Mouse (Mus musculus) brain, embryonic 18.5 days (tissue): ENCODE measurements around the gene Eif2ak3.
A peak's percentile ranks its signal among the peaks of the same experiment; 100 is the strongest.
"Not testable (repeated sequence)": the region's sequence is repeated elsewhere in the genome, so short reads cannot be mapped to it uniquely, and the experiment has no call there.

ENCODE experiments used
- DNase-seq: peaks from one replicate; pipeline ENCODE4 v3.0.0-alpha.2; 2012; ENCODE audit warnings: low read depth, low spot score

Gene Eif2ak3

DNA sequence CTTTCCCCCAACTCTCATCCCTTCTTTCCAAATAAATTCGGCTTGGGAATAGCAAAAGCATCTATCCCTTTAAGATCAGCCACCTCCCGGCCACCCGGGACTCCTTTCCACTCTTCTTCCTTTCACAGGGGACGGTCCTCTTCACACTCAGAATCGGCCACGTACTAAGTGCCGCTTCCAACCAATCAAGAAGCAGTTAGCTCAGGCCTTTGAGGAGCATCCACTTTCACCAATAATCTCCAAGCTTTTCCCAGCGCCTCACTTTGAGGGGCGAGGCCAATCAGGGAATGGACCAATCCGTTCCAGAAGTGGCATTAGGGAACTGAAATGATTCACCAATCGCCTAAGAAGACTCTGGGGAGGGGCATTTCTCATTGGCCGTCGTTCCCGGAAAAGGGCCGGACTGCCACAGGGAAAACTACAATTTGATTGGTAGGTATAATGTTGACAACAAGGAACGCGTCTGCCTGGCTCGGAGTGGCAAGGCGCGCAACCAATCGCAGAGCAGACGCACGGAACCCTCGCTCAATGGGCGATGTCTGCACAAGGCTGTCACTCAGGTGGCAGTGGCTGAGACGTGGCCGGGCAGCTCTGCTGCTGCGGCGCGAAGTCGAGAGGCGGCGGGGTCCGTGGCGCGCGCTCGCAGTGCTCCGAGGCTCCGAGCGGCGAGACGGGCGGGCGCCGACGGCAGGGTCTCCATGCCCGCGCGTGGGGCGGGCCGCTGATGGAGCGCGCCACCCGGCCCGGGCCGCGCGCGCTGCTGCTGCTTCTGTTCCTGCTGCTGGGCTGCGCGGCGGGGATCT is at the start of gene Eif2ak3:
Gene Eif2ak3, plus strand, starts transcription at position 514 of the 803 bp plus-strand sequence.
- DNase-seq = peak; percentile 100

- DNase-seq = no peak
These were observed 47.4 kb upstream of the Eif2ak3 start for GRCm38 (mm10) chr6:70796940-70797339.

DNA sequence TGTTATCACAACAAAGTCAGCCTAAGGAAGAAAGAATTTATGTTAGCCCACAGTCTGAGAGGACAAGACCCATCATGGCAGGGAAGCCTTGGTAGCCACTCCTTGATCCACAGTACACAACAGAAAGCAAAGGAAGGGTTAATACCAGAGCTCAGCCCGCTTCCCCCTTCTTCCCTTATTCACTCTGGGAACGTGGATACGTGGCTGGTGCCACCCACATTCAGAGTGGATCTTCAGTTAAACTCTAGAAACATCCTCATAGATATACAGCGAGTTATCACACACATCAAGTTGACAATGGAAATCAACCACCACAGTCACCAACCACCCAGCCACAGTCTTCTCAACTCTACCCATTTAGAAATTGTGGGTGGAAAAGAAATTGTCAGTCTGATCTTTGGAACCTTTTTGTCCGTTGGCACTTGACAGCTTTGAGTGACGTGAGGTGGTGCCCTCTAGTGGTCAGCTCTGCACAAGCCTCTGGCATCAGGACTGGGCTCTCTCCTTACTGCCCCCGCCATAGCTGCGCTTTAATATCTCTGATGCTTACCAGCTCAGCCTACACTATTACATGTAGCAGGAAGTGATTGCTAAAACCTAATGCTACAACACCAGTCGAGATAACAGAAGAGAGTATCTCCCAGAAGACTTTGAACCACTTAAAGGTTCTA is 46.6 kb upstream of the Eif2ak3 start:
- DNase-seq = no peak

- DNase-seq = peak; percentile 16
These were observed 39.7 kb upstream of the Eif2ak3 start for GRCm38 (mm10) chr6:70804632-70805031.

DNA sequence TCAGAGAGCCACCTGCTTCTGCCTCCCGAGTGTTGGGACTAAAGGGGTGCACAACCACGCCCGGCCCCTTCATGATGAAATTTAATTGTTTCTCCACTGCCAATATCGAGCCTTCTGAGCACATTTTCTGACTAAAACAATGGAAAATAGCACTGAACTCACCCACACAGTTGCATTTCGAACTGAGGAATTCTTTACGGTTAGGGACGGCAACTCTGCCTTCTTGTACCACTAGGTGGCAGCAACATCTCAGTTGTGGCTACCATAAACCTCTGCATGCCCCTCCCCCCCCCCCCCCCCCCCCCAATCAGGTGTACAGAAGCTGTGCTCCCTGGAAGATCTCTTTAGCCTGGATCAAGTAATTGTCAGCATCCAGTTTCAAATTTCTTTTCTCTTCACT is 39.0 kb upstream of the Eif2ak3 start:
- DNase-seq = peak; percentile 22

DNA sequence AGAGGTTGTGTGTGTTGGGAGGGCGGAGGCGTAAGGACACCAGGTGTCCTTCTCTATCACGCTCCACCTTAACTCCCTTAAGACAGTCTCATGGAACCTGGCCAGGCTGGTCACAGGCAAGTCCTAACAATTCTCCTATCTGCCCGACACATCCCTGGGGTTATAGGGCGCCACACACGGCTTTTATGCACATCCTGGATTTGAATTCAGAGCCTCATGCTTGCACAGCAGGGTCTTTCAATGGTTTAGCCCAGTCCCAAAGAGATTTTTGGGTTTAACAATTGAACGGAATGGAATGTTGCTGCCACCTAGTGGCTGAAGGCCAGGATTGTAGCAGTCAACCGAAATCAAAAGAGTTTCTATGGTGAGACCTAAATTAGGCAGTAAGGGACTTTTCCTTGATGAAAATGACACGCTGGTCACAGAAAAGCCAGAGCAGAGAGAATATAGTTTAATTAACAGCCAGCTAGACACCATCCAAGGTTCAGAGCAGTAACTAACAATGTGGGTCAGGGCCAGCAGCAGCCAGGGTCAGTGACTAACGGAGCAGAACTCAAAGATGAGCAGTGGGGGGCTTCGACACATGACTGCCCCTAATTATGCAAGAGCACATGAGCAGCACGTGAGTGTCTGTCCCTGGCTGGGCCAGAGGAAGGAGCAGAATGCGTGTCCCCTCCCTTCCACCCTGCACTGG is 38.3 kb upstream of the Eif2ak3 start:
- peak; percentile 51 for DNase-seq

GRCm38 (mm10) chr6:70806514-70806912 is 37.8 kb upstream of the Eif2ak3 start:
- DNase-seq = no peak

- no peak for DNase-seq
These were observed 33.8 kb upstream of the Eif2ak3 start for GRCm38 (mm10) chr6:70810524-70810923.

DNA sequence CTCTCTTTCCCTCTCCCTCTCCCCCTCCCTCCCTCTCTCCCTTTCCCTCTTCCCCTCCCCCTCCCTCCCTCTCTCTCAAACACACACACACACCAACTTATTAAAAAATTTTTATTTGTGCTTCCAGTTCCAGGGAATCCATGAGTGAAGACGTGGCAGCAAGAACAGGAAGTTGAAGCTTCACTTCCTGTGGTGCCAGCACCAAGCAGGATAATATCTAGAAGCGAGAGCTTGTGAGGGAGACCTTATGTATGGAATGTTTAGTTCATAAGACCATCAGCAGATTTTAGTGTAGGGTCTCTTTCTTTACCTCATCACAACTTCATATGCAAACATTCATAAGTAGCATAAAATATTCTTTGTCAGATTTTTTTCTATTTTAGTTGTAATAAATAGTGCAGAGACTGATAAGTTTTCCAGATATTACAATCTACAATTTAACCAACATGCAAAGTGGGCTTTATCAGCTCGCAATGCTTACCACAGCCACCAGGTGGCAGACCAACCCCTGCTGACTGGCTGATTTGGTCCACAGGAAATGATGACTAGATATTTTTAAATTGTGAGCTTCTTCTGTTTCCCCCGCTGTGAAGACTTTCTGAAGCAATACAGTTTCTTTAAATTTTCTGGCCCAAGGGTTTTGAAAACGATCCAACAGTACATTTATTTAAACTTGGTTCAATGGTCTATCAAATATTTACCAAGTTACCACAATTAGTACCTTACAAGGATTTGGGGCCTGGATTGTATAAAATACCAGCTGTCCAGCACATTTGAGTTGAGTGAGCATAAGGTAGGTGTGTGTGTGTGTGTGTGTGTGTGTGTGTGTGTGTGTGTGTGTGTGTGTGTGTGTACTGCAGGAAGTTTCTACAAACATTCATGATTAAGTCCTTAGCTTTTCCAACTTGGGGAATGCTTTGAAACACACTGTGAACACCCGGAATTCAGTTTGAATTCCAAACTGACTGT is 32.5 kb upstream of the Eif2ak3 start:
- DNase-seq = peak; percentile 34

- no peak for DNase-seq
These were observed 31.8 kb upstream of the Eif2ak3 start for GRCm38 (mm10) chr6:70812526-70812895.

DNA sequence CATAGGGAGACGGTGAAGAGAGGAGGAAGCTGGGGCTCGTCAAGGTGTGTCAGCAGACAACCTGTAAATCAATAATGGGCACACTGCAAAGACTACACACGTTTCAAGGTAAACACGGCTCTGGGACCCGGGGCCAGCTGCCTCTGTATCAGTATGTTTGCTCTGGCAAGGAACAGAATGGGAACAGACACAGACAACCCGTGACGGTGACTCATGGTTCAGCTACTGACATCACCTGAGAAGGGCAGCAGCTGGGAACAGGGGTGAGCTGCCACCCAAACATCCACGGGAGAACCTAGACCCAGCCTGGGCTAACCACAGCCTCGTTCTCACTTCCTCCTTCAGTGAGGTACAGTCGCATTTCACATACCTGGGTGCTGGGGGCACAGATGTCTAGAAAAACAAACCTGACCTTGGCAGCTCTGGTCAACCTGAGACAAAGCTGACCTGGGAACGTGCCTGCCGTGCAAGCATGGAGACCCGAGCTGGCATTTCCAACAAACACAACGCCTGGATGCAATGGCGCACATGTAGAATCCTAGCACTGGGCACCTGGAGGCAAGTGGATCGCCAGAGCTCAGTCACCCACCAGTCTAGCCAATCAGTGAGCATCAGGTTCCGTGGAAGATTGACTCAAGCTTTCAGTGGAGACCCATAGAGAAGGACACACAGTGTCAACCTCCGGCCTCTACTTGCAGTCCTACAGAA is 30.2 kb upstream of the Eif2ak3 start:
- no peak for DNase-seq

DNA sequence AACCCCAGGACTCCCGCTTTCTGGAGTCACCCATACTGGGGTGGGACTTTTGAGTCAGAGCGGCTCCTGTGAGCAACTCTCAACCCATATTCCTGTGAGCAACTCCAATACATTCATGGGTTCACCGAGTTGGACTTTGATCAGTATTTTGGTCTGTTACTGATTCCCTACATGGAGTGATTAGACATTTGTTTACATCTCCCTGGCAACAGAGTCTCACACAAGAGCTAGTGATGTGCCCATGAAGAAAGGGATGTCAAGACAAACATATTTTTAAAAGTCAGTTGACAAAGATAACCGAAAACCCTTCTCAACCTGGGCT is 29.7 kb upstream of the Eif2ak3 start:
- no peak for DNase-seq

- DNase-seq = no peak
These were observed 28.8 kb upstream of the Eif2ak3 start for GRCm38 (mm10) chr6:70815471-70815870.

- DNase-seq = no peak
These were observed 22.7 kb upstream of the Eif2ak3 start for GRCm38 (mm10) chr6:70821566-70821965.

- DNase-seq = no peak
These were observed 21.9 kb upstream of the Eif2ak3 start for GRCm38 (mm10) chr6:70822386-70822910.

GRCm38 (mm10) chr6:70823277-70823676 is 21.0 kb upstream of the Eif2ak3 start:
- not testable (repeated sequence) for DNase-seq

DNA sequence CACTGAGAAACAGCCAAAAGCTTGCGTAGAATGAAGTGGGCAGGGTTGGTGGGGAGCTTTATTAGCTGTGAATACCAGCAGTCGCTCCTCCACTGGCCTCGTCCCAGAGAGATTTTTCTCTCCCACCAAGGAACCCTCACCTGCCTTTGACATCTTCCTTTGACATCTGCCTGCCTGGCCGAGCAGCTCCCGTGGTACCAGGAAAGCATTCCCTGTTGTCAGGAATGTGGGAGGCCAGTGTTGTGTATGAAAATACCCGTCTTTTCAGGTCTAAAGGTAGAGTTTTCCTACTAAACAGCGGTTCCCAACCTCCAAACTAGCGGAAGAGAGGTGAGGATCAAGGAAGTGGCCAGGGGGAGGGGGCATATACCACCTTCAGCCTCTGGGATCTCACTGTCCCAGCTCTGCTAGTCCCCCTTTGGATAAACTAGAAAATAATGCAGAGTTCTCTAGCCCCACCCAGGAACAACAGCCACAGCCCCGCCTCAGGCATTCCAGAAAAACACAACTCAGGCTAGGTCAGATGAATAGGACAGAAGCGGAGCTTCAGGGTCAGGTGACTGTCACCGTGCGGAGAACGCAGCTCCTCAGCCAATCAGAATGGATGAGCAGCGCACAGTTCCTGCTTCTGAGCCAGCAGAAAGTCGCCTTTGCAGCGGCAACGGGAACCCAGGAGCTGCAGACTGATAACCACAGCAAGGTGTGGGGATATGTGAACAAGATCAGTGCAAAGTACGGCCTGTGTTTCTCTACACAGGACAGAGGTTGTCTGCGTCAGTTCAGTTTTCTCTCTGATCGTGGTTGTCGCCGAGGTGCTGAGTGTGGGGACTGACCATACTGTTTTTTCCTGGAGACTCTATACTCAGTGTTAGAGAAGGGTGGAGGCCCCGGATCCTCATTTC is 20.0 kb upstream of the Eif2ak3 start:
- DNase-seq = no peak

- DNase-seq = no peak
These were observed 19.4 kb upstream of the Eif2ak3 start for GRCm38 (mm10) chr6:70824987-70825337.

DNA sequence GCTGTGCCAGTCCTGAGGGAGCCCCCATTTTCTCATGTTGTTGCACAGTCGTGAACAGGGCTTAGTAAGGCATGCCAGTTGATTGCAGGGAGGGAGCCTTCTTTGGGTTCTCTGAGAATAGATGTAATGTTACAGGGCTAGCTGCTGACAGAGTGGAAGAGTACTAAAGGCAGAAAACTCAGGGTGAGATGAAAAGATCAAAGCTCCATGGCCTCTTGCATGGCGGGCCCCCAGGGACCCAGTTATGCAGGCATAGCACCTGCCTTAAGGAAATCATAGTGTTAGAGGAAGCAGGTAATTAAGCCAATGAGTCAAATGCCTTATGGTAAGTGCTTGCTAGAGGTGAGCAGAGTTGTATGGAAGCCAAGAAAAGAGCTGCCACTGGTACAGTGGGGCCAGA is 14.9 kb upstream of the Eif2ak3 start:
- no peak for DNase-seq

GRCm38 (mm10) chr6:70830552-70830951 is 13.8 kb upstream of the Eif2ak3 start:
- DNase-seq = no peak
